Mouse (Mus musculus) ES-Bruce4 (cell line): ENCODE data around the gene Cdca4.

Source experiments
- CTCF ChIP-seq: IDR thresholded peaks from one replicate; pipeline ENCODE4 v1.8.1; 2011; ENCODE audit warnings: low read depth, low read length
- EP300 ChIP-seq: IDR thresholded peaks from 2 replicates; pipeline ENCODE4 v1.6.1; 2011; ENCODE audit warnings: low read depth, low read length; ENCODE audit not compliant: insufficient read depth

DNA sequence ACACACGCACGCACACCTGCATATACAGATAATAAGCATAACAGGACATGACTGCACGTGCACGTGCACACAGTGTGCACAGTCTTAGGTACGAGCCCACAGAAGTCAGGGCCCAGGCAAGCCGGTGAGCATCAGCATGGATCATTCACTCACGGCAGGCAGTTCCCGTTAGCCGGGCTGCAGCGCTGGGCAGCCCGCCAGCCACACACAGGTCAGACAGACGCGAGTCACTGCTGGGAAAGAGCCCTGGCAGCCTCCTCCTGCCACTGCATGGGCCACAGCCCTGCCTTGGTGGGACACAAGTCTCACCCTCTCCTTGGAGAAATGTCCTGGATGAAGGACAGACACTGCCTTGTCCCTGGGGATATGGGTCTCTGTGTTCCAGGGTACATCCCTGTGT is 25.2 kb downstream of the Cdca4 start:
- TF ChIP-seq CTCF (no peak), EP300 (no peak)
